Mouse (Mus musculus) ZHBTc4 (cell line): ENCODE measurements around the gene Nfyc.
A peak's percentile ranks its signal among the peaks of the same experiment; 100 is the strongest.

Experiments used
- DNase-seq: peaks from one replicate; pipeline ENCODE4 v3.0.0-alpha.2; 2011; ENCODE audit warnings: low read depth, low spot score

Nfyc gene

DNA sequence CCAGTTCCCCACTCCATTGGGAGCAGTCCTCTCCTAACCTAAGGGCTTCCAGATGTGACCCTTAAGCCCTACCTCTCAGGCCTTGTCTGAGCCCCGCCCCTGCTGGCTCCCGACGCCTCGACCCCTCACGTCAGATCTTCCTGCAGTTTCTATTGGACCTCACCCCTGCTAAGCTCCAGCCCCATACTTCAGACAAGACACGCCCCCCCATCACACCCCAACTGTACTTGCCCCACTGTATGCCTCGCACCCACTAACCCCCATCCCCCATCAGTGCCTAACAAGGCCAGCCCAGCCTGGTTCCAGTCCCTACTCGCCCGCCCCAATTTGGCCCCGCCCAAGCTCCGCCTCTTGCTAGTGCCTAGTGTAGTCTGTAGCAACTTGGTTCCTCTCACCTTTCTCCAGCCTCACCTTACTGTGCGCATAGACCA, 115.2 kb downstream of the Nfyc start:
- DNase-seq, result peak; percentile 82

- no peak for DNase-seq
These were observed 117.4 kb downstream of the Nfyc start for GRCm38 (mm10) chr4:120713856-120714497.

- DNase-seq, result no peak
These were observed 118.4 kb downstream of the Nfyc start for GRCm38 (mm10) chr4:120713021-120713420.

GRCm38 (mm10) chr4:120712236-120712635, 119.1 kb downstream of the Nfyc start:
- DNase-seq, result no peak
